Mouse (Mus musculus) heart, embryonic 13.5 days (tissue): Measurements from ENCODE around the gene 9230113P08Rik. TPM values are rescaled to one million over a fixed set of nuclear protein-coding genes. Genes with fewer than 3 reads are reported as not detected.
"Not testable (repeated sequence)": the region's sequence is repeated elsewhere in the genome, so short reads cannot be mapped to it uniquely, and the experiment has no call there.

ENCODE experiments used
- ATAC-seq: fragments of 200-750 bp; cut with Nextera tagmentation; 2 replicates; pipeline ENCODE4 v1.8.0; 2017; ENCODE audit warnings: moderate TSS enrichment; ENCODE audit not compliant: insufficient number of reproducible peaks, low FRiP score, low TSS enrichment; ENCODE audit errors: extremely low read depth
- H3K27ac ChIP-seq: fragments of 300-500 bp; sonication (generic); replicated peaks from 2 replicates; pipeline ENCODE4 v1.5.1; 2015; ENCODE audit warnings: moderate library complexity, mild to moderate bottlenecking, inconsistent platforms
- H3K27me3 ChIP-seq: fragments of 300-500 bp; sonication (generic); replicated peaks from 2 replicates; pipeline ENCODE4 v1.6.1; 2015; ENCODE audit warnings: mild to moderate bottlenecking, inconsistent platforms
- H3K36me3 ChIP-seq: fragments of 300-500 bp; sonication (generic); 2 replicates; pipeline ENCODE4 v1.6.1; 2015; ENCODE audit warnings: mild to moderate bottlenecking, inconsistent platforms
- H3K4me1 ChIP-seq: fragments of 300-500 bp; sonication (generic); 2 replicates; pipeline ENCODE4 v1.6.1; 2015; ENCODE audit warnings: inconsistent platforms
- H3K4me2 ChIP-seq: fragments of 300-500 bp; sonication (generic); 2 replicates; pipeline ENCODE4 v1.6.1; 2015; ENCODE audit warnings: inconsistent platforms, mild to moderate bottlenecking, moderate library complexity
- H3K4me3 ChIP-seq: fragments of 300-500 bp; sonication (generic); 2 replicates; pipeline ENCODE4 v1.5.1; 2015; ENCODE audit warnings: moderate library complexity, mild to moderate bottlenecking, inconsistent platforms
- H3K9ac ChIP-seq: fragments of 300-500 bp; sonication (generic); 2 replicates; pipeline ENCODE4 v1.6.1; 2015; ENCODE audit warnings: inconsistent platforms, mild to moderate bottlenecking, moderate library complexity
- H3K9me3 ChIP-seq: fragments of 300-500 bp; sonication (generic); 2 replicates; pipeline ENCODE4 v1.6.1; 2016; ENCODE audit warnings: inconsistent platforms
- WGBS: fragments of 180-500 bp; shearing (Covaris S2); methylation state at CpG from one replicate; pipeline ENCODE4 v1.1.7; 2015; ENCODE audit warnings: mixed read lengths; 5-methylcytosine and 5-hydroxymethylcytosine counted together
- polyA plus RNA-seq: library from polyadenylated mRNA; unstranded; fragments of >200 nt; fragmentation: Nextera tagmentation; extraction: Ambion mirVana; gene quantifications from 2 replicates; pipeline ENCODE4 v1.2.1, GENCODE M21; 2015

9230113P08Rik gene
- polyA plus RNA-seq, result not detected in 2 replicates

- H3K9ac ChIP-seq, ATAC-seq, H3K4me3 ChIP-seq, H3K27me3 ChIP-seq, H3K4me2 ChIP-seq, H3K36me3 ChIP-seq, H3K27ac ChIP-seq, H3K4me1 ChIP-seq: not testable (repeated sequence)
- 0 out of 2 replicates have a peak, but pooled peaks cover 17% of the 10 kb centered on the region for H3K9me3 ChIP-seq
Observed at GRCm38 (mm10) chr9:35908123-35908522, at the start of gene 9230113P08Rik. 9230113P08Rik (plus strand) TSS chr9:35908423.

GRCm38 (mm10) chr9:35893112-35893511 lies 15.1 kb upstream of the 9230113P08Rik start:
- not testable (repeated sequence) for H3K4me3 ChIP-seq, ATAC-seq, H3K36me3 ChIP-seq, H3K9me3 ChIP-seq, H3K27me3 ChIP-seq, H3K4me1 ChIP-seq, H3K4me2 ChIP-seq, H3K9ac ChIP-seq, H3K27ac ChIP-seq
- 54% methylated on average over 1 of the region's 1 CpGs for WGBS

- Histone ChIP-seq H3K9ac (no peak overlapping the region), H3K36me3 (no peaks in the 10 kb centered on the region), H3K4me2 (no peak overlapping the region), H3K9me3 (peaks cover 19% of the 10 kb centered on the region; the same call in 1 of the 2 replicates), H3K4me1 (no peaks in the 10 kb centered on the region), H3K27me3 (no peaks in the 10 kb centered on the region), H3K4me3 (no peak overlapping the region), H3K27ac (no peak overlapping the region)
- WGBS, result 56% methylated on average over 2 of the region's 2 CpGs
- no peak for ATAC-seq
Observed at GRCm38 (mm10) chr9:35904494-35904893, 3.7 kb upstream of the 9230113P08Rik start.

GRCm38 (mm10) chr9:35930817-35931216 lies 22.6 kb downstream of the 9230113P08Rik start:
- no peaks in the 10 kb centered on the region for H3K4me1 ChIP-seq
- 59% methylated on average over 2 of the region's 2 CpGs for WGBS
- H3K9me3 ChIP-seq, result no peaks in the 10 kb centered on the region
- H3K9ac ChIP-seq, result no peak overlapping the region
- no peak overlapping the region for H3K27ac ChIP-seq
- no peaks in the 10 kb centered on the region for H3K36me3 ChIP-seq
- H3K4me3 ChIP-seq, result no peak overlapping the region
- no peak for ATAC-seq
- no peaks in the 10 kb centered on the region for H3K27me3 ChIP-seq
- no peak overlapping the region for H3K4me2 ChIP-seq

Other genes with a start within 250 kb of the 9230113P08Rik start
- gene Pate1, start 221.0 kb upstream of the 9230113P08Rik start, polyA plus RNA-seq, result not detected in 2 replicates
- gene Gm17677, start 167.4 kb upstream of the 9230113P08Rik start, polyA plus RNA-seq, result not detected in 2 replicates
- gene Gm17727, start 130.3 kb upstream of the 9230113P08Rik start, polyA plus RNA-seq, result not detected in 2 replicates
- not detected in 2 replicates for gene Gm27235, start 118.3 kb upstream of the 9230113P08Rik start, polyA plus RNA-seq
- not detected in 2 replicates for gene D730048I06Rik, start 118.3 kb upstream of the 9230113P08Rik start, polyA plus RNA-seq
- gene 9230110F15Rik, start 64.3 kb upstream of the 9230113P08Rik start, polyA plus RNA-seq, result not detected in 2 replicates
- not detected in 2 replicates for gene Gm5916, start 220.4 kb downstream of the 9230113P08Rik start, polyA plus RNA-seq